Mouse (Mus musculus) limb, embryonic 10.5 days (tissue): Measurements from ENCODE around the gene Plekhh3. TPM values are rescaled to one million over a fixed set of nuclear protein-coding genes. Genes with fewer than 3 reads are reported as not detected.
A peak's percentile ranks its signal among the peaks of the same experiment; 100 is the strongest.

Experiments
- DNase-seq: peaks from one replicate; pipeline ENCODE4 v3.0.0-alpha.2; 2017; ENCODE audit warnings: low spot score
- H3K27ac ChIP-seq: fragments of 300-500 bp; sonication (generic); 2 replicates; pipeline ENCODE4 v1.5.1; 2016; ENCODE audit warnings: mild to moderate bottlenecking
- H3K27me3 ChIP-seq: fragments of 300-500 bp; sonication (generic); 2 replicates; pipeline ENCODE4 v1.6.1; 2016; ENCODE audit warnings: low read depth, mild to moderate bottlenecking; ENCODE audit not compliant: poor library complexity, severe bottlenecking
- H3K36me3 ChIP-seq: fragments of 300-500 bp; sonication (generic); 2 replicates; pipeline ENCODE4 v1.6.1; 2016; ENCODE audit warnings: mild to moderate bottlenecking, moderate library complexity
- H3K4me1 ChIP-seq: fragments of 300-500 bp; sonication (generic); 2 replicates; pipeline ENCODE4 v1.6.1; 2016
- H3K4me3 ChIP-seq: fragments of 300-500 bp; sonication (generic); 2 replicates; pipeline ENCODE4 v1.5.1; 2016; ENCODE audit warnings: mild to moderate bottlenecking, moderate library complexity
- H3K9me3 ChIP-seq: fragments of 300-500 bp; sonication (generic); replicated peaks from 2 replicates; pipeline ENCODE4 v1.6.1; 2016; ENCODE audit warnings: mild to moderate bottlenecking
- WGBS: fragments of 180-500 bp; shearing (Covaris S2); methylation state at CpG from one replicate; pipeline ENCODE4 v1.1.7; 2016; 5-methylcytosine and 5-hydroxymethylcytosine counted together
- polyA plus RNA-seq: library from polyadenylated mRNA; unstranded; fragments of >200 nt; fragmentation: Nextera tagmentation; extraction: Ambion mirVana; gene quantifications from 2 replicates; pipeline ENCODE4 v1.2.1, GENCODE M21; 2016

The Plekhh3 gene
- polyA plus RNA-seq, 1 experiment from 2014 or later, result 3.0 TPM

DNA sequence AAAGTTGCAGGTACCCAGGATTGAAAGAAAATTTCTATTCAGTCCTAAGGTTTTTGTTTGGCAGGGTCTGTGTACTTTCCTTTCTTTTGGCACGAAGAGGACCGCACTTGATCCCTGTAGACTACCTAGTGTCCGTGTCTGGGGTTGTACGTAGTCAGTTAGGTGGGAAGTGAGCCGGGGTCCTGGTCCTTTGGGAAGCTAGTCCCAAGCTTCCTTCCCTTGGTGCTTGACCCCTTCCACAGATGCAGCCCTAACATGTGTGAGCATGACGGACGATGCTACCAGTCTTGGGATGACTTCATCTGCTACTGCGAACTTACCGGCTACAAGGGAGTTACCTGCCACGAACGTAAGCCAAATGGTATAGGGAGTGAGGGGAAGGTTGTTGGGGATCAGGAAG is 10.8 kb upstream of the Plekhh3 start:
- peaks cover 15% of the 10 kb centered on the region for H3K4me1 ChIP-seq
- H3K36me3 ChIP-seq, result no peaks in the 10 kb centered on the region
- H3K4me3 ChIP-seq, result no peak overlapping the region
- no peak for DNase-seq
- 93% methylated on average over 11 of the region's 11 CpGs for WGBS
- peaks cover 54% of the 10 kb centered on the region for H3K27me3 ChIP-seq
- H3K9me3 ChIP-seq, result no peaks in the 10 kb centered on the region
- H3K27ac ChIP-seq, result no peak overlapping the region

- DNase-seq, result peak; percentile 82
- 41% methylated on average over 10 of the region's 10 CpGs for WGBS
- H3K27ac ChIP-seq, result no peak overlapping the region
- H3K4me1 ChIP-seq, result peaks cover 22% of the 10 kb centered on the region
- no peaks in the 10 kb centered on the region for H3K9me3 ChIP-seq
- H3K27me3 ChIP-seq, result peaks cover 63% of the 10 kb centered on the region
- no peaks in the 10 kb centered on the region for H3K36me3 ChIP-seq
- no peak overlapping the region for H3K4me3 ChIP-seq
Measured at GRCm38 (mm10) chr11:101180846-101181740, 9.9 kb upstream of the Plekhh3 start.

GRCm38 (mm10) chr11:101180261-101180660 is 9.1 kb upstream of the Plekhh3 start:
- H3K9me3 ChIP-seq, result no peaks in the 10 kb centered on the region
- no peak overlapping the region for H3K4me3 ChIP-seq
- DNase-seq, result peak; percentile 30
- no peak overlapping the region for H3K27ac ChIP-seq
- H3K4me1 ChIP-seq, result peaks cover 28% of the 10 kb centered on the region
- H3K36me3 ChIP-seq, result no peaks in the 10 kb centered on the region
- 69% methylated on average over 17 of the region's 17 CpGs for WGBS
- peaks cover 71% of the 10 kb centered on the region for H3K27me3 ChIP-seq

DNA sequence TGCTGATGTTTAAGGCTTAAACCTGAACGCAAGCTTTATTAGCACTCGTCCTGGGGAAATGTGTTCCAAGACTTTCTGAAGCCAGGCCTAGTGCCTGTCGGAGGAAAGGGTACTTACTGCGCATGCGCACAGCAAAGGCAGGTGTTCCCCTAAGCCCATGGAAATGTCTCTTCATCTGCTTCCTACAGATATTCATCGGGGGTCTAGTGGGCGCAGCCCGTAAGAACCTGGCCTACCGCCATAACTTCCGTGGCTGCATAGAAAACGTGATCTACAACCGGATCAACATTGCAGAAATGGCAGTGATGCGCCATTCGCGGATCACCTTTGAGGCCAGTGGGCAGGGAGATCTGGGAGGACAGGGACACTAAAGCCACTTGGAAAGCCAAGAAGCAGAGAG is 8.2 kb upstream of the Plekhh3 start:
- 73% methylated on average over 15 of the region's 15 CpGs for WGBS
- no peaks in the 10 kb centered on the region for H3K36me3 ChIP-seq
- peaks cover 36% of the 10 kb centered on the region for H3K4me1 ChIP-seq
- H3K27me3 ChIP-seq, result peaks cover 81% of the 10 kb centered on the region
- no peak overlapping the region for H3K27ac ChIP-seq
- peak; percentile 29 for DNase-seq
- no peaks in the 10 kb centered on the region for H3K9me3 ChIP-seq
- H3K4me3 ChIP-seq, result no peak overlapping the region

GRCm38 (mm10) chr11:101178061-101179058 is 7.2 kb upstream of the Plekhh3 start:
- 49% methylated on average over 36 of the region's 36 CpGs for WGBS
- Histone ChIP-seq H3K4me1 (peaks cover 46% of the 10 kb centered on the region), H3K27ac (no peak overlapping the region), H3K4me3 (0 out of 2 replicates have a peak overlapping the region, but pooled peaks have one; percentile 7), H3K27me3 (peaks cover 86% of the 10 kb centered on the region), H3K9me3 (no peaks in the 10 kb centered on the region), H3K36me3 (no peaks in the 10 kb centered on the region)
- peak; percentile 29 for DNase-seq

- Histone ChIP-seq H3K4me3 (peak overlapping the region; percentile 13; the same call in 1 of the 2 replicates), H3K27me3 (peaks cover 86% of the 10 kb centered on the region), H3K27ac (no peak overlapping the region), H3K4me1 (peaks cover 52% of the 10 kb centered on the region), H3K36me3 (no peaks in the 10 kb centered on the region), H3K9me3 (no peaks in the 10 kb centered on the region)
- 30% methylated on average over 22 of the region's 22 CpGs for WGBS
- peak; percentile 63 for DNase-seq
Measured at GRCm38 (mm10) chr11:101176933-101177773, 6.0 kb upstream of the Plekhh3 start.

DNA sequence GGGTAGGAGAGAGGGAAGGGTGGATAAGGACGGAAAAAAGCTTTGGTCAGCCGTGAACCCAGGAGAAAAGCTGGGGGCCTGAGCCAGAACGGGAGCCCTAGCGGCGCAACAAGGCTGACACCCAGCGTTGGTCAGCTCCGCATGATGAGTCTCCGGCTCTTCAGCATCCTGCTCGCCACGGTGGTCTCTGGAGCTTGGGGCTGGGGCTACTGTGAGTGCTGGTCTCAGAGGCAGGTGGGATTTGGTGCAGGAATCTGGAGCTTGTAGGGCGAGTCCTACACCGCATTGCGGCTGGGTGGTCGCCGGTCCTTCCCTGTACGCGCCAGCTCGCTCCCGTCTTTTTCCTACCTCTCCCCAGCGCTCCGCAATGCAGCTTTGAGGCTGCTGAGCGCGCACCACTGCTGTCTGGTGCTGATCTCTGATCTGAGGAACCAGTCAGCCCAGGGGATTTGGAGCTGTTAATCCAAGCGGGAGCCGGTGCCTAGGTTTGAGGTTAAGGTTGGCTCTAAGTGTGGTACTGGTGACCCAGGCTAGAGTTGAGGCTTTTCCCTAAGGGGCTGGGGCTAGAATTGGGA is 5.1 kb upstream of the Plekhh3 start:
- peaks cover 88% of the 10 kb centered on the region for H3K27me3 ChIP-seq
- H3K4me3 ChIP-seq, result peak overlapping the region; percentile 41
- H3K36me3 ChIP-seq, result no peaks in the 10 kb centered on the region
- DNase-seq, result peak; percentile 59
- H3K9me3 ChIP-seq, result no peaks in the 10 kb centered on the region
- 2% methylated on average over 25 of the region's 25 CpGs for WGBS
- H3K4me1 ChIP-seq, result peaks cover 62% of the 10 kb centered on the region
- H3K27ac ChIP-seq, result no peak overlapping the region

- Histone ChIP-seq H3K9me3 (no peaks in the 10 kb centered on the region), H3K4me1 (peaks cover 67% of the 10 kb centered on the region), H3K27me3 (peaks cover 91% of the 10 kb centered on the region), H3K4me3 (peak overlapping the region; percentile 41), H3K36me3 (no peaks in the 10 kb centered on the region), H3K27ac (no peak overlapping the region)
- peak; percentile 28 for DNase-seq
- 9% methylated on average over 11 of the region's 11 CpGs for WGBS
Measured at GRCm38 (mm10) chr11:101175636-101176116, 4.5 kb upstream of the Plekhh3 start.

DNA sequence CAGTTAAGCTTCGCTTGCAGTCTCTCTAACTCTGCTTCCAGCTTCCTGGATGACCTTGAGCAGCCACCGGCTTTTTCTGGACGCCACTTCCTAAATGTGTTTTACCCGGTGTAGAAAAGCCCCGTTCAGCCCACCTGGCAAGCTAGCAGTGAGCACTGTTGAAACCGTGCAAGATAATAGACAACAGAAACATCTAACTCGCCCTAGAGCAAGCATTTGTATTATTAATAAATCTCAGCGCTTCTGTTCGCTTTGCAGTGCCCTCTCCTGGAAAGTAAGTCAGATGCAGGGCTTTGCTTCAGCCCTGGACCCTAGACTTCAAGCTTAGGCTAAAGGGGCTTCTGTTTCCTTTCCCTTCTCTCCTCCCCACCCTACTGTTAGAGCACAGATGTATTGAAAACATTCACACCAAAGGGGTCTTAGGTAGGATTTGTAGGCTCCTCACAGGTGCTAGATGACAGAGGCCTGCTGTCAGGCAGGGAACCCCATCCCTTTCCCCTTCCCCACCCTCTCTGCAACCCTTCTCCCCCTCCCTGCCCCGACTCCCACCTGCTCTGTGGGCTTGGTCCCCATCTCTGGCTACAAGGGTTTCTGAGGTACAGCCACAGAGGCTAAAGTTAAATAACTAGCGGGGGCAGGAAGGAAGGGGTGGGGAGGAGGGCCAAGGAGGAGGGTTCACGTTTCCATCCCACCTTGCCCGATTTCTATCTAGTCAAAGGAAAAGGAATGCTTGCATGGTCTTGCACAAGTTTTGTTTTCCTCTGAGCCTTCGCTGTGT is 3.9 kb upstream of the Plekhh3 start, which contains the start of gene Ccr10:
Gene Ccr10 (minus strand): TSS at position 593 of the 778 bp plus-strand sequence.
- H3K27me3 ChIP-seq, result peaks cover 92% of the 10 kb centered on the region
- no peaks in the 10 kb centered on the region for H3K36me3 ChIP-seq
- peaks cover 74% of the 10 kb centered on the region for H3K4me1 ChIP-seq
- peak; percentile 32 for DNase-seq
- WGBS, result 26% methylated on average over 14 of the region's 14 CpGs
- H3K9me3 ChIP-seq, result no peaks in the 10 kb centered on the region
- peak within 1 kb of the TSS; percentile 46 for H3K4me3 ChIP-seq
- H3K27ac ChIP-seq, result peak within 1 kb of the TSS; percentile 73; the same call in 1 of the 2 replicates

DNA sequence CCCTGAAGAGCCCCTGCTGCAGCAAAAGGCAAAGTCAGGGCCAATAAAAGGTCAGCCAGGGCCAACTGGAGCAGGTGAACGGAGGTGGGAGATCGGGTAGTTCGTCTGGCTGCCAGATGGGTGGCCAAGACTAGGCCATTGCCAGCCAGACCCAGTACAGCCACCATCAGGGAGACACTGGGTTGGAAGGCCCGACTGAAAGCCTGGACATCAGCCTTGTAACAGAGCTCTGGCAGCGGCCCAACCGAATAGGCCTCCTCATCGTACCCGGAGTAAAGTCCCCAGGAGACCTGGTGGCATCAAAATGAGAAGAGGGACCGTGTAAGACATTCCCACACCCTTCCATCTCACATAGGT is 3.2 kb upstream of the Plekhh3 start:
- Histone ChIP-seq H3K9me3 (no peaks in the 10 kb centered on the region), H3K36me3 (no peaks in the 10 kb centered on the region), H3K27me3 (peaks cover 92% of the 10 kb centered on the region), H3K4me3 (peak overlapping the region; percentile 46), H3K27ac (peak overlapping the region; percentile 73; the same call in 1 of the 2 replicates), H3K4me1 (peaks cover 80% of the 10 kb centered on the region)
- 39% methylated on average over 9 of the region's 9 CpGs for WGBS
- DNase-seq, result no peak
